Mouse (Mus musculus): ENCODE measurements at regions not wholly inside any gene's neighbourhood (a gene's known extent, or its start where the extent isn't known, plus 50 kb on each side); places are given as distances from the start of the nearest gene placed in this dataset.

DNA sequence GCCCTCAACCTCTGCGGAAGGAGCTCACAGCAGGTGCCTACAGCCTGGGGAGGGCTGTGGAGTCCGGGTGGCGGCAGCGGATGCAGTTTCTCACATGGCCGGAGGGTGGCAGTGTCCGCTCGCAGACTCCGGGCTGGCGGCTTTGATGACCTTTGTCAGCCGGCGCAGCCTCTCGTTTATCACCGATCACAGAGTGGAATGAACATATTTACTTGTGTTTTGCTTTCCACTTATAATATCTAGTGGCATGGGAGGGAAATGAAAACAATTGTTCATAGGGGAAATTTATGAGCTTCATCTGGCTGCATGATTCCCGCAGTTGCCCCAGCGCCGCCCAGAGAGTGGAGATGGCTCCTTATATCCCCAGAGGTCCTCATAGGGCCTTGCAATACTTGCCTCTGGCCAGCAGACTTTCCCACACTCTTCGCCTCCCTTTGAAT, 99.2 kb upstream of the Zfp507 start:
- Histone ChIP-seq H3K36me3 (ENCODE audit: control insufficient read depth, insufficient read depth, low read length) (no peaks in the 10 kb centered on the region), H3K4me2 (ENCODE audit: low read depth, low read length) (peak overlapping the region; percentile 41), H3K9me3 (ENCODE audit: control insufficient read depth, low read length) (0 out of 2 replicates have a peak, but pooled peaks cover 4% of the 10 kb centered on the region), H3K27ac (replicated peaks; ENCODE audit: low read depth, low read length) (no peak overlapping the region), H3K27me3 (replicated peaks; ENCODE audit: control insufficient read depth, insufficient read depth, low read length) (no peaks in the 10 kb centered on the region), H3K4me3 (ENCODE audit: low read depth, low read length) (peak overlapping the region; percentile 15; the same call in 1 of the 2 replicates), H3K9ac (ENCODE audit: low read depth, low read length) (no peak overlapping the region), H3K4me1 (ENCODE audit: control insufficient read depth, insufficient read depth, low read length) (no peaks in the 10 kb centered on the region)
- ATAC-seq (ENCODE audit: low read depth): 0 out of 2 replicates have a peak, but pooled peaks have one; percentile 18
- 3% methylated on average over 17 of the region's 17 CpGs for WGBS
- DNase-seq (ENCODE audit: low spot score): peak; percentile 39

DNA sequence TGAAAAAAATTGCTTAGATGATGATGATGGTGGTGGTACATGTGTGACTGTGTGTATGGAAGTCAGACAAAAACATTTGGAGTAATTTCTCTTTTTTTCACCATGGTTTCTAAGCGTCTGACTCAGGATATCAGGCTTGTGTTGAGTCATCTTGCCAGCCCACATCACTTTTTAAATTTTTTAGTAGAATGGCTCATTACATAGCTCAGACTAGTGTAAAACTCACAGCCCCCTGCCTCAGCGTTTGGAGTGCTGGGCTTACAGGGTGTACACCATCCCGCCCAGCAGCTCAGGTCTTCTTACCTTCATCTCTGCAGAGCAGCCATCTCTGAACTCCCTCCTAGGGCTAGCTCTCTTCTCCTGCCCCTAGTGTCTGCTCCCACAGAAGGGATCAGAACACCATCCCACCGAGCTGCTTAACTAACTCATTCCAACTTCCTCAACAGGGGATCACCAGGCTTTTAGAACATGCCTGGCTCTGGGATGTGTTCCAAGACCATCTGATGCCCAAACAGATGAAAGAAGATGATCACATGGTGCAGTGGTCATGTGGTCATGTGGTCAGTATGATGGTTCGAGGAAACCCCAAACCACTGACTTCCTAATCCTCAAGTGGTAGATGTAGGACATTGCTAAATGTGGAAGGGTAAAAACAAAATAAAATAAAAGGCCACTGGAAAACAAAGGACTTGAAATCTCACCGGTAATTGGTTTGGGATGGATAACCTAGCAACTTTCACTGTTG, 96.1 kb upstream of the Zfp507 start:
- WGBS: 81% methylated on average over 6 of the region's 6 CpGs
- Histone ChIP-seq H3K36me3 (ENCODE audit: control insufficient read depth, insufficient read depth, low read length) (no peaks in the 10 kb centered on the region), H3K27me3 (replicated peaks; ENCODE audit: control insufficient read depth, insufficient read depth, low read length) (no peaks in the 10 kb centered on the region), H3K4me2 (ENCODE audit: low read depth, low read length) (no peak overlapping the region), H3K9me3 (ENCODE audit: control insufficient read depth, low read length) (0 out of 2 replicates have a peak, but pooled peaks cover 4% of the 10 kb centered on the region), H3K4me3 (ENCODE audit: low read depth, low read length) (no peak overlapping the region), H3K27ac (replicated peaks; ENCODE audit: low read depth, low read length) (no peak overlapping the region), H3K4me1 (ENCODE audit: control insufficient read depth, insufficient read depth, low read length) (no peaks in the 10 kb centered on the region), H3K9ac (ENCODE audit: low read depth, low read length) (no peak overlapping the region)
- no peak for DNase-seq (ENCODE audit: low spot score)
- ATAC-seq (ENCODE audit: low read depth): no peak

- Histone ChIP-seq H3K9me3 (ENCODE audit: control insufficient read depth, low read length) (no peaks in the 10 kb centered on the region), H3K4me1 (ENCODE audit: control insufficient read depth, insufficient read depth, low read length) (no peaks in the 10 kb centered on the region), H3K4me2 (ENCODE audit: low read depth, low read length) (no peak overlapping the region), H3K27ac (replicated peaks; ENCODE audit: low read depth, low read length) (no peak overlapping the region), H3K36me3 (ENCODE audit: control insufficient read depth, insufficient read depth, low read length) (no peaks in the 10 kb centered on the region), H3K27me3 (replicated peaks; ENCODE audit: control insufficient read depth, insufficient read depth, low read length) (no peaks in the 10 kb centered on the region), H3K4me3 (ENCODE audit: low read depth, low read length) (no peak overlapping the region), H3K9ac (ENCODE audit: low read depth, low read length) (no peak overlapping the region)
- 6% methylated on average over 2 of the region's 2 CpGs for WGBS
- DNase-seq (ENCODE audit: low spot score): no peak
- no peak for ATAC-seq (ENCODE audit: low read depth)
Observed at GRCm38 (mm10) chr7:35893292-35893691, 90.5 kb upstream of the Zfp507 start.

- Histone ChIP-seq H3K4me2 (ENCODE audit: low read depth, low read length) (no peak overlapping the region), H3K27me3 (replicated peaks; ENCODE audit: control insufficient read depth, insufficient read depth, low read length) (no peaks in the 10 kb centered on the region), H3K4me3 (ENCODE audit: low read depth, low read length) (no peak overlapping the region), H3K9me3 (ENCODE audit: control insufficient read depth, low read length) (no peaks in the 10 kb centered on the region), H3K4me1 (ENCODE audit: control insufficient read depth, insufficient read depth, low read length) (no peaks in the 10 kb centered on the region), H3K36me3 (ENCODE audit: control insufficient read depth, insufficient read depth, low read length) (no peaks in the 10 kb centered on the region), H3K9ac (ENCODE audit: low read depth, low read length) (no peak overlapping the region), H3K27ac (replicated peaks; ENCODE audit: low read depth, low read length) (no peak overlapping the region)
- 78% methylated on average over 11 of the region's 11 CpGs for WGBS
- no peak for ATAC-seq (ENCODE audit: low read depth)
- no peak for DNase-seq (ENCODE audit: low spot score)
Observed at GRCm38 (mm10) chr7:35886051-35886450, 83.2 kb upstream of the Zfp507 start.

GRCm38 (mm10) chr7:35879755-35880304, 77.0 kb upstream of the Zfp507 start:
- Histone ChIP-seq H3K4me2 (ENCODE audit: low read depth, low read length) (no peak overlapping the region), H3K9ac (ENCODE audit: low read depth, low read length) (no peak overlapping the region), H3K27me3 (replicated peaks; ENCODE audit: control insufficient read depth, insufficient read depth, low read length) (no peaks in the 10 kb centered on the region), H3K36me3 (ENCODE audit: control insufficient read depth, insufficient read depth, low read length) (no peaks in the 10 kb centered on the region), H3K4me3 (ENCODE audit: low read depth, low read length) (no peak overlapping the region), H3K9me3 (ENCODE audit: control insufficient read depth, low read length) (no peaks in the 10 kb centered on the region), H3K4me1 (ENCODE audit: control insufficient read depth, insufficient read depth, low read length) (no peaks in the 10 kb centered on the region), H3K27ac (replicated peaks; ENCODE audit: low read depth, low read length) (no peak overlapping the region)
- peak; percentile 79 for ATAC-seq (ENCODE audit: low read depth)
- 46% methylated on average over 8 of the region's 9 CpGs for WGBS
- DNase-seq (ENCODE audit: low spot score): peak; percentile 83

DNA sequence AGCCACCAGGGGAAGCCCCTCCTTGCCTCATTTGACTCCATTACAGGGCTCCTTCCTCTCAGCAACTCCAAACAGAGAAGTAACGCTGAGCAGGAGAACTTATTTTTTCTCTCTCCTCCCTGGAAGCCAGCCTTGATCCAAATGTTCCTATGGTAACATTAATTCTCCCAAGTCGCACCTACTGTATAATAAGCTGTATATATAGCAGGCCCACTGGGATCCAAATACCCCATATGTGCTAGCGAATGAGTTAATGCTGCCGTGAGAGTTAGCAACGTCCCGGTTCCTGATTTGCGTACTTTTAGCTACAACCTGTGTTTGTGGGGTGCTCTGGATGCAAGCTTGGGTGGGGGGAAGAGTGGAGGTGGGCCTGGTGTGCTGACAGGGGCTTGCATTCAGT, 75.4 kb upstream of the Zfp507 start:
- H3K4me3 ChIP-seq (ENCODE audit: low read depth, low read length): no peak overlapping the region
- H3K9me3 ChIP-seq (ENCODE audit: control insufficient read depth, low read length): no peaks in the 10 kb centered on the region; the same call in 1 of the 2 replicates
- no peak overlapping the region for H3K9ac ChIP-seq (ENCODE audit: low read depth, low read length)
- 74% methylated on average over 7 of the region's 7 CpGs for WGBS
- H3K4me2 ChIP-seq (ENCODE audit: low read depth, low read length): no peak overlapping the region
- no peaks in the 10 kb centered on the region for H3K36me3 ChIP-seq (ENCODE audit: control insufficient read depth, insufficient read depth, low read length)
- no peak for ATAC-seq (ENCODE audit: low read depth)
- no peaks in the 10 kb centered on the region for H3K4me1 ChIP-seq (ENCODE audit: control insufficient read depth, insufficient read depth, low read length)
- no peak overlapping the region for H3K27ac ChIP-seq (replicated peaks; ENCODE audit: low read depth, low read length)
- no peaks in the 10 kb centered on the region for H3K27me3 ChIP-seq (replicated peaks; ENCODE audit: control insufficient read depth, insufficient read depth, low read length)
- DNase-seq (ENCODE audit: low spot score): no peak

DNA sequence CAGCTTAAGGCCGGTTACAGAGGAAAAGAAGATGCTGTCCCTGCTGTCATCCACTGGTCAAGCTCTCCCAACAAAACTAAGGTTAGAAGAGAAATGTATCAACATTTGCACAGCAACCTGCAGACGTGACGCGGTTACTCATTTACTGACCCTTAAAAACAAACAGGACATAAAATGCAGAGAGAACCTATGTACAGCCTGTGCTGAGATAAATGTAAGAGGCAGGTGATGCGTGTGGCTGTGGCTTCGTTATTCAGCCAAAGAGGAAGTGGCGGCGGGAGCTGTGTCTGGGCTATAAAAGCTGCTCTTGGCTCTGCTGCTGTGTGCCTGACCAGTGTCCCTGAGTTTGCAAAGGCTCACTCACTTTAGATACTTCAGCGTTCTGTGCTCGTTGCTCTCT, 58.2 kb upstream of the Zfp507 start:
- Histone ChIP-seq H3K36me3 (ENCODE audit: control insufficient read depth, insufficient read depth, low read length) (no peaks in the 10 kb centered on the region), H3K9me3 (ENCODE audit: control insufficient read depth, low read length) (0 out of 2 replicates have a peak, but pooled peaks cover 4% of the 10 kb centered on the region)

GRCm38 (mm10) chr7:35859601-35860000, 56.8 kb upstream of the Zfp507 start:
- H3K4me3 ChIP-seq (ENCODE audit: low read depth, low read length): no peak overlapping the region
- no peak overlapping the region for H3K4me2 ChIP-seq (ENCODE audit: low read depth, low read length)
- H3K27me3 ChIP-seq (replicated peaks; ENCODE audit: control insufficient read depth, insufficient read depth, low read length): no peaks in the 10 kb centered on the region
- 23% methylated on average over 3 of the region's 3 CpGs for WGBS
- H3K9ac ChIP-seq (ENCODE audit: low read depth, low read length): no peak overlapping the region
- H3K4me1 ChIP-seq (ENCODE audit: control insufficient read depth, insufficient read depth, low read length): no peaks in the 10 kb centered on the region
- DNase-seq (ENCODE audit: low spot score) (no peak), ATAC-seq (ENCODE audit: low read depth) (no peak)
- H3K36me3 ChIP-seq (ENCODE audit: control insufficient read depth, insufficient read depth, low read length): no peaks in the 10 kb centered on the region
- 0 out of 2 replicates have a peak, but pooled peaks cover 4% of the 10 kb centered on the region for H3K9me3 ChIP-seq (ENCODE audit: control insufficient read depth, low read length)
- H3K27ac ChIP-seq (replicated peaks; ENCODE audit: low read depth, low read length): no peak overlapping the region

More for the DNA sequence above, 58.2 kb upstream of the Zfp507 start:
- no peaks in the 10 kb centered on the region for H3K4me1 ChIP-seq (ENCODE audit: control insufficient read depth, insufficient read depth, low read length)
- WGBS: 78% methylated on average over 10 of the region's 10 CpGs
- no peak overlapping the region for H3K4me3 ChIP-seq (ENCODE audit: low read depth, low read length)
- no peak overlapping the region for H3K27ac ChIP-seq (replicated peaks; ENCODE audit: low read depth, low read length)
- H3K27me3 ChIP-seq (replicated peaks; ENCODE audit: control insufficient read depth, insufficient read depth, low read length): no peaks in the 10 kb centered on the region
- no peak overlapping the region for H3K9ac ChIP-seq (ENCODE audit: low read depth, low read length)
- ATAC-seq (ENCODE audit: low read depth): no peak
- no peak overlapping the region for H3K4me2 ChIP-seq (ENCODE audit: low read depth, low read length)
- no peak for DNase-seq (ENCODE audit: low spot score)

All from embryonic facial prominence, embryonic 14.5 days (tissue).